Mouse (Mus musculus) heart, adult 2 months (tissue): Measurements from ENCODE around the gene Copa. TPM values are rescaled to one million over a fixed set of nuclear protein-coding genes. Genes with fewer than 3 reads are reported as not detected.

Experiments
- DNase-seq, 2 experiments: peaks; one replicate each; pipeline ENCODE4 v3.0.0; 2021
- H3K27ac ChIP-seq: fragments of 200-600 bp; 2 replicates; pipeline ENCODE4 v1.8.1; 2022
- H3K27me3 ChIP-seq: fragments of 200-500 bp; 2 replicates; pipeline ENCODE4 v1.6.1; 2012; ENCODE audit warnings: mild to moderate bottlenecking, low read length, inconsistent platforms, mixed read lengths; ENCODE audit not compliant: control insufficient read depth, insufficient read depth
- H3K36me3 ChIP-seq: fragments of 200-500 bp; 2 replicates; pipeline ENCODE4 v1.6.1; 2012; ENCODE audit warnings: low read length, inconsistent platforms; ENCODE audit not compliant: control insufficient read depth, insufficient read depth
- H3K4me1 ChIP-seq: fragments of 200-500 bp; 2 replicates; pipeline ENCODE4 v1.6.1; 2011; ENCODE audit warnings: low read length; ENCODE audit not compliant: control insufficient read depth, insufficient read depth
- H3K4me3 ChIP-seq: fragments of 200-600 bp; 2 replicates; pipeline ENCODE4 v1.8.1; 2022
- H3K79me2 ChIP-seq: fragments of 200-500 bp; replicated peaks from 2 replicates; pipeline ENCODE4 v1.6.1; 2012; ENCODE audit warnings: mild to moderate bottlenecking, inconsistent platforms, low read length, moderate library complexity, mixed read lengths; ENCODE audit not compliant: control insufficient read depth, insufficient read depth
- H3K9ac ChIP-seq: fragments of 200-500 bp; 2 replicates; pipeline ENCODE4 v1.6.1; 2012; ENCODE audit warnings: low read depth, mild to moderate bottlenecking, control low read depth, inconsistent platforms, low read length, mixed read lengths
- CTCF ChIP-seq: fragments of 200-600 bp; IDR thresholded peaks from 2 replicates; pipeline ENCODE4 v1.8.1; 2022; ENCODE audit warnings: antibody characterized with exemption, mild to moderate bottlenecking, moderate library complexity
- EP300 ChIP-seq: fragments of 200-500 bp; IDR thresholded peaks from 2 replicates; pipeline ENCODE4 v1.6.1; 2011; ENCODE audit warnings: low read depth, low read length, control low read depth; ENCODE audit not compliant: insufficient read depth
- POLR2A ChIP-seq: fragments of 200-500 bp; IDR thresholded peaks from 2 replicates; pipeline ENCODE4 v1.6.1; 2011; ENCODE audit warnings: mild to moderate bottlenecking, low read depth, low read length, control low read depth; ENCODE audit not compliant: insufficient read depth
- WGBS: fragments of 180-500 bp; shearing (Covaris S2); methylation state at CpG from one replicate; pipeline ENCODE4 v1.1.7; 2018; 5-methylcytosine and 5-hydroxymethylcytosine counted together
- intact Hi-C: fragments of 180-260 bp; cut with DNase I; formaldehyde crosslinking; loops from one replicate; pipeline ENCODE4 v1.15.1; 2025
- polyA plus RNA-seq: library from polyadenylated mRNA; depleted of rRNA; stranded (reverse); fragments of >200 nt; gene quantifications from 2 replicates; pipeline ENCODE4 v1.2.3, GENCODE M21; 2012
- total RNA-seq, 2 experiments: library from RNA; stranded (reverse); gene quantifications; 2 replicates each; pipeline ENCODE4 v1.2.3; 2021

The Copa gene
- total and polyA plus RNA-seq, 3 experiments, result 42.3 to 111 (median 98.5) TPM

- 57% methylated on average over 6 of the region's 6 CpGs for WGBS
- no peak for DNase-seq
- H3K36me3 ChIP-seq, result peaks cover under 1% of the 10 kb centered on the region
- no peaks in the 10 kb centered on the region for H3K79me2 ChIP-seq
- no peaks in the 10 kb centered on the region for H3K4me1 ChIP-seq
- intact Hi-C loops, result loop anchor here (1.0 kb wide), 1 partner anchor 205 kb away; no protein-coding TSS in a partner anchor
- no peak for TF ChIP-seq CTCF
- no peak for TF ChIP-seq EP300
- TF ChIP-seq POLR2A, result no peak
- no peak overlapping the region for H3K27ac ChIP-seq
- no peaks in the 10 kb centered on the region for H3K27me3 ChIP-seq
- no peak overlapping the region for H3K4me3 ChIP-seq
- H3K9ac ChIP-seq, result no peak overlapping the region
Observed at GRCm38 (mm10) chr1:172119100-172119499, 36.8 kb downstream of the Copa start.

- Histone ChIP-seq H3K27ac (no peak overlapping the region), H3K36me3 (no peaks in the 10 kb centered on the region), H3K27me3 (no peaks in the 10 kb centered on the region), H3K4me1 (no peaks in the 10 kb centered on the region), H3K9ac (no peak overlapping the region), H3K79me2 (no peaks in the 10 kb centered on the region), H3K4me3 (no peak overlapping the region)
- DNase-seq, result peak in 1 of 2 experiments; percentile 23
- intact Hi-C loops, result loop anchor here (1.0 to 2.0 kb wide), 2 partner anchors 189 to 205 kb away; no protein-coding TSS in a partner anchor
- TF ChIP-seq CTCF, result peak; percentile 87
- no peak for TF ChIP-seq POLR2A
- TF ChIP-seq EP300, result 0 out of 2 replicates have a peak, but pooled peaks have one; percentile 53
- WGBS, result 53% methylated on average over 3 of the region's 3 CpGs
Observed at GRCm38 (mm10) chr1:172119720-172120119, 37.4 kb downstream of the Copa start.

- H3K4me3 ChIP-seq, result no peak overlapping the region
- WGBS, result 55% methylated on average over 2 of the region's 2 CpGs
- no peak overlapping the region for H3K27ac ChIP-seq
- intact Hi-C loops, result no loop called here
- H3K4me1 ChIP-seq, result peaks cover 4% of the 10 kb centered on the region
- H3K9ac ChIP-seq, result no peak overlapping the region
- H3K27me3 ChIP-seq, result no peaks in the 10 kb centered on the region
- TF ChIP-seq POLR2A, result no peak
- no peak for TF ChIP-seq CTCF
- TF ChIP-seq EP300, result no peak
- H3K79me2 ChIP-seq, result no peaks in the 10 kb centered on the region
- DNase-seq, result no peak
- peaks cover under 1% of the 10 kb centered on the region; the same call in 1 of the 2 replicates for H3K36me3 ChIP-seq
Observed at GRCm38 (mm10) chr1:172122671-172123070, 40.3 kb downstream of the Copa start.

DNA sequence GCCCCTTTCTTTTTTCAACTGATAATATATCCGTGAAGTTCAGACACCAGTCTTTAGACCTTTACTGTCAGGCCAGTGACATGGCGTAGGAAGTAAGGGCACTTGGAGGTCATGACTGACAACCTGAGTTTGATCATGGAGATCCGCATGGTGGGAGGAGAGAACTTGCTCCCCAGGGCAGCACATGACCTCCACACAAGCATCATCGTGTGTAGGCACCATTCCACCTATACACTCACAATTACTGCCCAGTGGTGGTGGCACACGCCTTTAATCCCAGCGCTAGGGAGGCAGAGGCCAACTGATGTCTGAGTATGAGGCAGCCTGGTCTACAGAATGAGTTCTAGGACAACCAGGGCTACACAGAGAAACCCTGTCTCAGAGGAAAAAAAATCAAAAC is 42.2 kb downstream of the Copa start:
- no peaks in the 10 kb centered on the region for H3K27me3 ChIP-seq
- H3K36me3 ChIP-seq, result peaks cover 2% of the 10 kb centered on the region; the same call in 1 of the 2 replicates
- no peak overlapping the region for H3K4me3 ChIP-seq
- TF ChIP-seq CTCF, result no peak
- no peak for TF ChIP-seq POLR2A
- TF ChIP-seq EP300, result no peak
- H3K9ac ChIP-seq, result no peak overlapping the region
- H3K4me1 ChIP-seq, result peaks cover 4% of the 10 kb centered on the region
- H3K27ac ChIP-seq, result no peak overlapping the region
- no peaks in the 10 kb centered on the region for H3K79me2 ChIP-seq
- 75% methylated on average over 6 of the region's 6 CpGs for WGBS
- intact Hi-C loops, result no loop called here
- no peak for DNase-seq

DNA sequence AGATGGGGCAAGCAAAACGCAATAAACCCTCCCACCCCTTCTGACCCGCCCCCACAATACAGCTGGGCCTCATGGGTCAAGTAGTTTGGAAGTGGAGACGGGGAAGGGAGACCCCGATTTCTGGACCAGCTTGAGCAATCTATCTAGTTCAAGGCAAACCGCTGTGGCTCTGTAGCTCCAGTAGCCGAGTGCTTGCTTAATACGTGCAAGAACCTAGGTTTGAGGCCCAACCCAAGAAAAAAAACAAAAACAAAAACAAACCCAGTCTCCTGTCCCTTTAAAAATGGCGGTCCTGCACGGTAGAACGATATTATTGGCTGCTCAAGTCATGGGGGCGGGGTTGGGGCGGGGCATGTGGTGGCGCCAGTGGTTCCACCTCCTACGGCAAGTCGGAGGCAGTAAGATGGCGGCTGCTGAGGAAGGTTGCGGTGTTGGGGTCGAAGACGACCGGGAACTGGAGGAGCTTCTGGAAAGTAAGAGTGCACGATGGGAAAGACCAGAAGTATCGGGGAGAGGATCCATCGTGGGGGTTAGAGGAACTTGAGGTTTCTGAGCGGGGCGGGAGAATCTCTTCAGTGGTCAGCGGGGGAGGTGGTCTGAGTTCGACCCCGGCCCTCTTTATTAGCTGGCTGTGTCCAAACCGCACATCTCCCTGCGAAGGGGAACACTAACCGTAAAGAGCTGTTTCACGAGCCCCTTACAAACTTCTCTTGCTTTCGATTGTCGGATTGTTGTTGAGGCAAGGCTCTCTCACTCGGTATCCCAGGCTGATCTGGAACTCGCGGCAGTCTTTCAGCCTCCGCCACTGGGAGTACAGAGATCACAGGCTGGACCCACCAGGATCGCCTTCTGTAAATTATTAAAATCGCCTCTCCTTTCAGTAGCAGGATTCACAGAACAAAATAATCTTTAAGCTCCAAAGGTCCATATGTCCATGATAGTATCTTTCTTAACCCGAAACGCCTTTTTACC is 44.3 kb downstream of the Copa start, which contains the start of gene Pex19:
Gene Pex19 (plus strand): TSS at position 380 of the 972 bp plus-strand sequence.
- intact Hi-C loops, result loop anchor here (1.0 to 2.0 kb wide), 3 partner anchors 20 to 184 kb away; no protein-coding TSS in a partner anchor
- Histone ChIP-seq H3K27ac (peak within 1 kb of the TSS; percentile 90), H3K27me3 (no peaks in the 10 kb centered on the region), H3K36me3 (peaks cover 2% of the 10 kb centered on the region), H3K9ac (peak within 1 kb of the TSS; percentile 91), H3K79me2 (no peaks in the 10 kb centered on the region), H3K4me3 (peak within 1 kb of the TSS; percentile 83), H3K4me1 (peaks cover 4% of the 10 kb centered on the region)
- peak; percentile 86 for TF ChIP-seq POLR2A
- TF ChIP-seq CTCF, result no peak
- TF ChIP-seq EP300, result 0 out of 2 replicates have a peak, but pooled peaks have one; percentile 13
- peak; percentile 84 to 85 for DNase-seq
- WGBS, result under 1% methylated on average over 42 of the region's 42 CpGs
